Mouse (Mus musculus) lung, embryonic 16.5 days (tissue): Measurements from ENCODE around the gene Pxk. TPM values are rescaled to one million over a fixed set of nuclear protein-coding genes. Genes with fewer than 3 reads are reported as not detected.
A peak's percentile ranks its signal among the peaks of the same experiment; 100 is the strongest.

Experiments used
- ATAC-seq: fragments of 200-750 bp; cut with Nextera tagmentation; 2 replicates; pipeline ENCODE4 v1.8.0; 2017; ENCODE audit warnings: low read depth, mild to moderate bottlenecking, moderate library complexity
- H3K27ac ChIP-seq: fragments of 300-500 bp; sonication (generic); 2 replicates; pipeline ENCODE4 v1.5.1; 2014; ENCODE audit warnings: mild to moderate bottlenecking, control low read depth, low read length
- H3K27me3 ChIP-seq: fragments of 300-500 bp; sonication (generic); 2 replicates; pipeline ENCODE4 v1.6.1; 2014; ENCODE audit warnings: low read depth, low read length, mixed read lengths; ENCODE audit not compliant: control insufficient read depth, insufficient read depth
- H3K36me3 ChIP-seq: fragments of 300-500 bp; sonication (generic); 2 replicates; pipeline ENCODE4 v1.6.1; 2014; ENCODE audit warnings: low read length; ENCODE audit not compliant: control insufficient read depth, insufficient read depth
- H3K4me1 ChIP-seq: fragments of 300-500 bp; sonication (generic); replicated peaks from 2 replicates; pipeline ENCODE4 v1.6.1; 2014; ENCODE audit warnings: low read length, mixed read lengths; ENCODE audit not compliant: control insufficient read depth, insufficient read depth
- H3K4me2 ChIP-seq: fragments of 300-500 bp; sonication (generic); 2 replicates; pipeline ENCODE4 v1.6.1; 2014; ENCODE audit warnings: low read depth, low read length, control low read depth
- H3K4me3 ChIP-seq: fragments of 300-500 bp; sonication (generic); 2 replicates; pipeline ENCODE4 v1.5.1; 2014; ENCODE audit warnings: mild to moderate bottlenecking, low read length, control low read depth
- H3K9ac ChIP-seq: fragments of 300-500 bp; sonication (generic); 2 replicates; pipeline ENCODE4 v1.6.1; 2014; ENCODE audit warnings: low read length, control low read depth
- H3K9me3 ChIP-seq: fragments of 300-500 bp; sonication (generic); 2 replicates; pipeline ENCODE4 v1.6.1; 2016; ENCODE audit warnings: low read length; ENCODE audit not compliant: control insufficient read depth
- WGBS: fragments of 180-500 bp; shearing (Covaris S2); extraction: QIAGEN DNeasy Blood & Tissue Kit; methylation state at CpG from one replicate; pipeline ENCODE4 v1.1.7; 2014; 5-methylcytosine and 5-hydroxymethylcytosine counted together
- polyA plus RNA-seq: library from polyadenylated mRNA; unstranded; fragments of >200 nt; fragmentation: Nextera tagmentation; extraction: Ambion mirVana; gene quantifications from 2 replicates; pipeline ENCODE4 v1.2.1, GENCODE M21; 2015

Pxk gene
- polyA plus RNA-seq, 1 experiment from 2014 or later: 41.5 TPM

DNA sequence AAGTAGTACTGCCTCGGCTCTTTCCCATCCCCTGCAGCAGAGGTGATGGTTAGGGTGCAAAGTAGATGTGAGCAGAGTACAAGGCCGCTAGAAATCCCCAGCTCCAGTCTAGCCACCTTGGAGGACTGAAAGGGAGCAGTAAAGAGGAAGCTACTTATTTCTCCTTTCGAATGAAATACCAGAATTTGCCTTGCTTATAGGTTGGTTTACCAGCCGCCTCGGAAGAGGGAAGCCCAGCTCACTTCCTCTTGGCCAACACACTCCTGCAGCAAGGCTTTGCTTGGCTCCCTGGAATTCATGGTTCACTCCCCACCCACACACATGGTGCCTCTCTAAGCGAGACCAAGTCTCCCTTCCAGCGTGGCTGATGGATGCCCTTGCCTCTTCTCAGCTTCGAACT lies 34.8 kb downstream of the Pxk start:
- no peak overlapping the region for H3K4me3 ChIP-seq
- peaks cover 1% of the 10 kb centered on the region; the same call in 1 of the 2 replicates for H3K36me3 ChIP-seq
- no peak overlapping the region for H3K9ac ChIP-seq
- H3K4me1 ChIP-seq: peaks cover 6% of the 10 kb centered on the region; the same call in 1 of the 2 replicates
- no peak overlapping the region for H3K27ac ChIP-seq
- no peaks in the 10 kb centered on the region for H3K9me3 ChIP-seq
- no peak overlapping the region for H3K4me2 ChIP-seq
- 78% methylated on average over 8 of the region's 8 CpGs for WGBS
- no peak for ATAC-seq
- no peaks in the 10 kb centered on the region for H3K27me3 ChIP-seq

DNA sequence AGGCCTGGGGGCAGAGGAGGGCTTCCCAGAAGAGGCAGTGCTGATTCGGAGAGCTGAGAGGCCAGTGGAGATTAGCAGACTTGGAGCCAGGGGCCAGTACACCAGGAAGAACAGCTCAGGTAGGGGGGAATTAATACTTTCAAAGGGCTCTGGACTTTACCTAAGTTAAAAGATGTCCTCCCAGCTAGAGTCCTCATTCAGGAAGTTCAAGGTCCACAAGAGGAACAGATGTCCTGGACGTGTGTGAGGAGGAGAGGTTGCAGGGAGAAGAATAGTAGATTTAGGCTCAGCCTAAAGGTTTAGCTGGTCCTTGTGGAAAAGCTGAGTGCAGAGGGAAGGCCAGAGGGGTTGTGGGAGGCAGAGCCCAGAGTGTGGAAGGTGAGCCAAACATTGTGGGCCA lies 36.2 kb downstream of the Pxk start:
- H3K4me3 ChIP-seq: no peak overlapping the region
- no peaks in the 10 kb centered on the region for H3K27me3 ChIP-seq

DNA sequence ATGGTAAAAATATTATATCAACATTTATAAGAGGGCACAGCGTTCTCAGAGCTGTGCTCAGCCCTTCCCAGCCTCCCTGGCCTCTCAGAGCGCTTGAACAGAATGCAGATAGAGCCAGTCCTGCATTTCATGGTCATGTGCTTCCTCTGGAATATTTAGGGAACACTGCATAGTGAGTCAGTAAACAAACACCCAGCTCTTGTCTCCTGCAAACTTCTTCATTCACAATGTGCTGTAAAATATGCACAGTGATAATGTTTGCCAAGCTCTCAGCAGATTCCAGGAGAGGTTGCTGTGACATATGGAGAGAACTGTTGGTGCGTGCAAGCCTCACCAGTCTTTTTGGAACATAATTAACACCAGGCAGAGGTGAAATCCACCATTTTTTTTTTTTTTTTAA lies 37.1 kb downstream of the Pxk start:
- H3K27ac ChIP-seq: 0 out of 2 replicates have a peak overlapping the region, but pooled peaks have one; percentile 0
- no peaks in the 10 kb centered on the region for H3K9me3 ChIP-seq
- H3K4me2 ChIP-seq: no peak overlapping the region
- H3K27me3 ChIP-seq: no peaks in the 10 kb centered on the region
- no peak overlapping the region for H3K9ac ChIP-seq
- 29% methylated on average over 3 of the region's 3 CpGs for WGBS
- ATAC-seq: peak; percentile 91
- peaks cover 7% of the 10 kb centered on the region; the same call in 1 of the 2 replicates for H3K36me3 ChIP-seq
- peaks cover 6% of the 10 kb centered on the region; the same call in 1 of the 2 replicates for H3K4me1 ChIP-seq
- H3K4me3 ChIP-seq: no peak overlapping the region

More for the DNA sequence above, 36.2 kb downstream of the Pxk start:
- Histone ChIP-seq H3K4me2 (no peak overlapping the region), H3K27ac (peak overlapping the region; percentile 0), H3K4me1 (peaks cover 6% of the 10 kb centered on the region; the same call in 1 of the 2 replicates), H3K36me3 (peaks cover 7% of the 10 kb centered on the region; the same call in 1 of the 2 replicates), H3K9ac (no peak overlapping the region), H3K9me3 (no peaks in the 10 kb centered on the region)
- 86% methylated on average over 2 of the region's 2 CpGs for WGBS
- no peak for ATAC-seq

DNA sequence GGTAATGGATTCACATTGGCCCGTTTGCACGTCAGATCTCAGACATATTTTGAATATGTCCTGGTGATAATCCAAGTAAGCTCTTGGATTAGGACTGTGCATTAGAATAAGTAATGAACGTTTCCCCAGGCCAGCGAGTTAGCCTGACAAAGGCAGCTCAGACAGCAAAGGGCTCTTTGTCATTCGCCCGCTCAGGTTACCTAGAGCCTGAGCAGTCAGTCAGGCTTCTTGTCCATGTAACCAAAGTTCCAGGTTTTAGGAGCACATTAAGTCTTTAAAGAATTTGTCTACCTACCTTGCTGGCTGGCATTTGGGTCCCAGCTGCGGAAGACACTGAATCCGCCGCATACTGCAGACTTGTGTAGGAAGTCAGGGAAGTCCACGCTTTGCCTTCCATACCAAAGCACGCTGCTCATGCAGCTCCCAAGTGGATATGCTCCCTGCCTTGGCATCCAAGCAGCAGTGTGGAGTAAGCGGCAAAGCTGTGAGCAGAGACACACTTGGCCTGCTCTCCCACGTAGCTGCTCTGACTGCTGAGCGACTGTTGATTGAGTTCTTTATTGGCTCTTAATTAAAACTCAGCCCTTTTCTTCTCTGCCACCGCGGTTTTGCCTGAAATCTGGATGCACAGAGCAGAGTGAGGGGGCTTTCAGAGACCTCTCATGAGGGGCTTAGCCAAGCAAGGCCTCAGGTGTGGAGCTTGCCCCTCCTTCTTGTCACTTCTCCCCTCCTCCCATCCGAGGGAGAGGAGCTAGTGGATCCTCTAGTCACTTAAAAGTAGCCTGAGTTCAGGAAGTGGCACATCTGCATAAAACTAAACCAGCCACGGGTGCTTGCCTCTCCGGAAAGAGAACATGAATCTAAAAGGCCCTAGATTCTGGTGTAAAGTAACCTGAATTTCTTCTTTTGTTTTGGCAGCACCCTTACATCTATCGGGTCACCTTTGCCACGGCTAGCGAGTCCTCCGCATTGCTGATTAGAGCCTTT lies 42.0 kb downstream of the Pxk start:
- H3K4me2 ChIP-seq: no peak overlapping the region
- no peak overlapping the region for H3K9ac ChIP-seq
- no peak overlapping the region for H3K4me3 ChIP-seq
- no peaks in the 10 kb centered on the region for H3K4me1 ChIP-seq
- ATAC-seq: no peak
- no peaks in the 10 kb centered on the region for H3K9me3 ChIP-seq
- peaks cover 18% of the 10 kb centered on the region for H3K36me3 ChIP-seq
- H3K27ac ChIP-seq: no peak overlapping the region
- 81% methylated on average over 23 of the region's 23 CpGs for WGBS
- H3K27me3 ChIP-seq: no peaks in the 10 kb centered on the region

DNA sequence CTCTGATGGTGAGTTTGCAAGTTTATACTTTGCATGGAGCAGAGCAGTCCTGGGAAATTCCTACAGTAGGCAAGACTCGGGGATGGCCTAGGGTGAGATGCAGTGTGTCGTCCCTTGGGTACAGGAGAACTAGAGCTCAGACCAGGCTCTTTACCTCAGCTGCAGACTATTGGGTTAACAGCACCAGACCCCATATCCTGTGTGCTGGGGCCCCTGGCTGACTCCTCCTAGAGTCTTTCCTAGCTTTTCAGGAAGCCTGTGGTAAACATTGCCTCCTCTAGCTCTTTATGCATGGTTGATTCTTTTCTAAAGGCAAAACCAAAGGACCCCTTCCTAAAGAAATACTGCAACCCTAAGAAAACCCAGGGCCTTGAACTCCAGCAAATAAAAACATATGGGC lies 43.1 kb downstream of the Pxk start:
- H3K4me2 ChIP-seq: no peak overlapping the region
- no peak overlapping the region for H3K9ac ChIP-seq
- H3K4me1 ChIP-seq: no peaks in the 10 kb centered on the region
- H3K4me3 ChIP-seq: no peak overlapping the region
- WGBS: 77% methylated on average over 2 of the region's 2 CpGs
- H3K36me3 ChIP-seq: peaks cover 20% of the 10 kb centered on the region
- no peak for ATAC-seq
- no peaks in the 10 kb centered on the region for H3K9me3 ChIP-seq
- no peak overlapping the region for H3K27ac ChIP-seq
- H3K27me3 ChIP-seq: no peaks in the 10 kb centered on the region

DNA sequence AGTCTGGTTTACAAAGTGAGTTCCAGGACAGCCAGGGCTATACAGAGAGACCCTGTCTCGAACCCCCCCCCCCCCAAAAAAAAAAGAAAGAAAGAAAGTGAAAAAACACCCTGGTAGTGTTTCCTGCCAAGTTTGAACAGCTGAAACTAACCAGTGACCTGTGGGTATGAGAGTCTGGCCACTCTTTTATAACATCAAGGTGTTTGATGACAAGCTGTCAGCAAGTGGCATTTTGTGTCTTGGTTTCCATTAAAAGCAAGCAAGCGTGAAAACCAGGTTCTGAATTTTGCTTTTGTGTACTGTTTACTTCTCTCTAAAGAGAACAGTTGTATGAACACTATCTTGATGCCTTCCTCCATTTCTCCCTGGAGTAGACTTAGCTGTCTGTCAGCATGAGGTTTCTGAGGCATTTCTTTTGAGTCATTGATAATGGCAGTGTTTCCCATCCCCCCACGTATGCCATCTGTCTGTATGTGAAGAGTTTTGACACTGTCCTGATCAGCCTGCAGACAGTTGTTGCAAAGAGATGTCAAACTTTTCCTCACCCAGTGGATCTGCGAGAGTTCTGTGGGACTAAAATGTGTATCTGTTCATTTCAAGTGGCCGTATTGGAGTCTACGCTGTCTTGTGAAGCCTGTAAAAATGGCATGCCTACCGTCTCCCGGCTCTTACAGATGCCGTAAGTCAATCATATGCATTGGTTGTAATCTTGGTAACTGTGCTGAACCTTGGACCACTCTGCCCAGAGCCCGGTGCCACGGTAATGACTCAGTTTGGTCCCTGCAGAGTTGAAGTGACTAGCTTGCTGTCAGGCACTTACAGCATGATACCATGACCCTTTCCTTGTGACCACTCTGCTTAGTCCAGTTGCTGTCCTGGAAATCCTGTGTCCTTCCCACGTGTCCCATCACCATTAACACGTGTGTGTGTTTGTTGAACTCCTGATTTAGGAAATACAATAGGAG lies 47.9 kb downstream of the Pxk start:
- Histone ChIP-seq H3K27me3 (no peaks in the 10 kb centered on the region), H3K36me3 (peaks cover 15% of the 10 kb centered on the region), H3K9ac (no peak overlapping the region), H3K4me1 (no peaks in the 10 kb centered on the region), H3K4me3 (no peak overlapping the region), H3K27ac (no peak overlapping the region), H3K4me2 (no peak overlapping the region), H3K9me3 (no peaks in the 10 kb centered on the region)
- WGBS: 83% methylated on average over 13 of the region's 13 CpGs
- ATAC-seq: no peak

DNA sequence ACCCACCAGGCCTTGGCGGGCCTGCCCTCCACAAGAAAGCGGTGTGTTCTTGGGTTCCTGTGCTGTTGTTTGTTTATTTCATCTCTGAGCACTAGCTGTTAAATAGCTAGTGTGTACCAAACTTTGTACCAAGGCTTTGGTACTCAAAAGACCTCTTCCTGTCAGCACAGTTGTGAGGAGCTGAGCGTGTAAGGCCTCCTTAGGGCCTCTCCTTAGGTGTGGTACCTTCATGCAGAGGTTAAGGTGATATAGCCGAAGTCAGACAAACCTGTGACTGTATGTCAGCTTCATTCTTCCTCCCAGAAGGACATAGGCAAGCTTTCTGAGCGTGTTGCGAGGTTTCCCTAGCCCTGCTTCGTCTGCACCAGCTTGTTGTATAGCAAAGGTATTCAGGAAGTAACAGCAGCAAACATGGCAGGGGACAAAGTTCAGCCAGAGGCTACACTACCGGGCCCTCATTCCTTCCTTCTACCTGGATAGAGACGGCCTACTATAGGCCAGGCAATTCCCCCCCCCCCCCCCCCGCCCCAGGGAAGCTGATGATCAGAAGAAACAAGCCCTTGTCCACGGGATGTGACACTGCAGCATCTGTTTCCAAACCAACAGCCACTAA lies 48.7 kb downstream of the Pxk start:
- 80% methylated on average over 11 of the region's 11 CpGs for WGBS
- H3K4me3 ChIP-seq: no peak overlapping the region
- no peaks in the 10 kb centered on the region for H3K27me3 ChIP-seq
- H3K4me2 ChIP-seq: no peak overlapping the region
- no peak overlapping the region for H3K27ac ChIP-seq
- H3K9me3 ChIP-seq: no peaks in the 10 kb centered on the region
- ATAC-seq: no peak
- no peaks in the 10 kb centered on the region for H3K4me1 ChIP-seq
- no peak overlapping the region for H3K9ac ChIP-seq
- H3K36me3 ChIP-seq: peaks cover 10% of the 10 kb centered on the region

DNA sequence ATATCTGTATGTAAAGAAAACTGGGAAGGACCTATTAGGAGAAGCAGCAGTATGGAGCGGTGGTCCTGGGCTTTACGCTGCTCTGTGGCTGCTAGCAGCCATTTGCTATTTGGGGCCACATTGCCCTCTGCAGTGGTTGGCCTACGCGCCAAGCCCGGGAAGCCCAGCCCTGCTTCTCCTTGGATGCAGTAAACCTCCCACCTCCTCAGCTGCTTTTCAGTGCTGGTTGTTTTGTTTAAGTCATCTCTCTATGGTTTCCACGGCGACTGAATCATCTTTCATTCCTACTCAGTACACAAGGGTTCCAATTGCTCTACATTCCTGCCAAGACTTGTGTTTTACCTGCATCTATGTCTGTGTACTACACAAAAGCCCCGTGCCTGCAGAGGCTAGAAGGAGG lies 50.8 kb downstream of the Pxk start:
- peaks cover 11% of the 10 kb centered on the region for H3K36me3 ChIP-seq
- no peaks in the 10 kb centered on the region for H3K27me3 ChIP-seq
- no peak overlapping the region for H3K27ac ChIP-seq
- H3K9me3 ChIP-seq: no peaks in the 10 kb centered on the region
- no peak overlapping the region for H3K4me2 ChIP-seq
- no peak overlapping the region for H3K4me3 ChIP-seq
- no peak overlapping the region for H3K9ac ChIP-seq
- ATAC-seq: no peak
- no peaks in the 10 kb centered on the region for H3K4me1 ChIP-seq
- 83% methylated on average over 8 of the region's 8 CpGs for WGBS
